Mouse (Mus musculus): ENCODE results near the gene Olfr749. TPM values are rescaled to one million over a fixed set of nuclear protein-coding genes. Genes with fewer than 3 reads are reported as not detected.
"Not testable (repeated sequence)": the region's sequence is repeated elsewhere in the genome, so short reads cannot be mapped to it uniquely, and the experiment has no call there.

Olfr749 gene
- total RNA-seq (2021) = not detected

- no peak for DNase-seq (ENCODE audit: extremely low spot score in 1 of 2, low spot score in 2 of 2)
- intact Hi-C loops (cut with DNase I) = no loop called here
Measured at GRCm38 (mm10) chr14:50744994-50745393, at the start of gene Olfr749. Olfr749 (minus strand) TSS chr14:50745094.

- DNase-seq (ENCODE audit: extremely low spot score in 1 of 2, low spot score in 2 of 2) = no peak
- intact Hi-C loops (cut with DNase I) = loop anchor here (10.0 kb wide), 1 partner anchor 923 kb away; no protein-coding TSS in a partner anchor
Measured at GRCm38 (mm10) chr14:50788157-50788556, 43.3 kb upstream of the Olfr749 start.

GRCm38 (mm10) chr14:50785251-50785637 lies 40.4 kb upstream of the Olfr749 start, which contains the start of gene Ttc5:
Ttc5 (minus strand) TSS chr14:50785519.
- intact Hi-C loops (cut with DNase I) = loop anchor here (10.0 kb wide), 1 partner anchor 920 kb away; no protein-coding TSS in a partner anchor
- peak; percentile 86 to 88 for DNase-seq (ENCODE audit: extremely low spot score in 1 of 2, low spot score in 2 of 2)

GRCm38 (mm10) chr14:50784391-50785250 lies 39.7 kb upstream of the Olfr749 start:
- intact Hi-C loops (cut with DNase I) = loop anchor here (5.0 to 10.0 kb wide), 2 partner anchors 722 to 920 kb away; no protein-coding TSS in a partner anchor
- no peak for DNase-seq (ENCODE audit: extremely low spot score in 1 of 2, low spot score in 2 of 2)

GRCm38 (mm10) chr14:50782166-50782565 lies 37.3 kb upstream of the Olfr749 start:
- DNase-seq (ENCODE audit: extremely low spot score in 1 of 2, low spot score in 2 of 2) = no peak
- intact Hi-C loops (cut with DNase I) = loop anchor here (5.0 to 10.0 kb wide), 2 partner anchors 720 to 917 kb away; no protein-coding TSS in a partner anchor

- intact Hi-C loops (cut with DNase I) = no loop called here
- DNase-seq (ENCODE audit: extremely low spot score in 1 of 2, low spot score in 2 of 2) = no peak
Measured at GRCm38 (mm10) chr14:50771342-50771741, 26.4 kb upstream of the Olfr749 start.

GRCm38 (mm10) chr14:50765736-50766135 lies 20.8 kb upstream of the Olfr749 start:
- DNase-seq (ENCODE audit: extremely low spot score in 1 of 2, low spot score in 2 of 2) = no peak
- intact Hi-C loops (cut with DNase I) = no loop called here

- intact Hi-C loops (cut with DNase I) = no loop called here
- DNase-seq (ENCODE audit: extremely low spot score in 1 of 2, low spot score in 2 of 2) = no peak
Measured at GRCm38 (mm10) chr14:50758416-50759085, 13.7 kb upstream of the Olfr749 start.

- intact Hi-C loops (cut with DNase I) = no loop called here
Measured at GRCm38 (mm10) chr14:50741584-50741983, 3.3 kb downstream of the Olfr749 start.

GRCm38 (mm10) chr14:50740334-50740733 lies 4.6 kb downstream of the Olfr749 start:
- DNase-seq (ENCODE audit: extremely low spot score in 1 of 2, low spot score in 2 of 2) = no peak
- intact Hi-C loops (cut with DNase I) = no loop called here

More at GRCm38 (mm10) chr14:50741584-50741983, 3.3 kb downstream of the Olfr749 start:
- no peak for DNase-seq (ENCODE audit: extremely low spot score in 1 of 2, low spot score in 2 of 2)

GRCm38 (mm10) chr14:50722371-50722770 lies 22.5 kb downstream of the Olfr749 start:
- DNase-seq (ENCODE audit: extremely low spot score in 1 of 2, low spot score in 2 of 2); intact Hi-C loops (cut with DNase I): not testable (repeated sequence)

GRCm38 (mm10) chr14:50719875-50720274 lies 25.0 kb downstream of the Olfr749 start:
- intact Hi-C loops (cut with DNase I); DNase-seq (ENCODE audit: extremely low spot score in 1 of 2, low spot score in 2 of 2): not testable (repeated sequence)

GRCm38 (mm10) chr14:50707073-50707472 lies 37.8 kb downstream of the Olfr749 start, which contains the start of gene Olfr748:
Olfr748 (plus strand) TSS chr14:50707373.
- intact Hi-C loops (cut with DNase I) = no loop called here
- DNase-seq (ENCODE audit: extremely low spot score in 1 of 2, low spot score in 2 of 2) = no peak

- intact Hi-C loops (cut with DNase I) = no loop called here
- no peak for DNase-seq (ENCODE audit: extremely low spot score in 1 of 2, low spot score in 2 of 2)
Measured at GRCm38 (mm10) chr14:50693106-50693505, 51.8 kb downstream of the Olfr749 start, which contains the start of gene Olfr747. Olfr747 (minus strand) TSS chr14:50693206.

Other genes with a start within 250 kb of the Olfr749 start
- not detected for gene Olfr742, start 241.5 kb downstream of the Olfr749 start, total RNA-seq (2021)
- not detected for gene Olfr743, start 223.3 kb downstream of the Olfr749 start, total RNA-seq (2021)
- gene Olfr744, start 130.2 kb downstream of the Olfr749 start, total RNA-seq (2021) = not detected
- gene Olfr745, start 105.7 kb downstream of the Olfr749 start, total RNA-seq (2021) = not detected
- gene Olfr746, start 98.0 kb downstream of the Olfr749 start, total RNA-seq (2021) = not detected
- not detected for gene Olfr747, start 51.9 kb downstream of the Olfr749 start, total RNA-seq (2021)
- not detected for gene Olfr748, start 37.7 kb downstream of the Olfr749 start, total RNA-seq (2021)
- 10 to 100 TPM; 67.9 to 70.9 TPM for gene Ttc5, start 40.4 kb upstream of the Olfr749 start, total RNA-seq (2021)
- gene Ccnb1ip1, start 62.6 kb upstream of the Olfr749 start, total RNA-seq (2021) = not detected
- 10 to 100 TPM; 26.1 to 29.0 TPM for gene Parp2, start 62.7 kb upstream of the Olfr749 start, total RNA-seq (2021)
- gene Tep1, start 125.5 kb upstream of the Olfr749 start, total RNA-seq (2021) = 1 to 10 TPM; 2.7 to 5.3 TPM
- 1 to 10 TPM; 1.4 to 2.1 TPM for gene Klhl33, start 152.4 kb upstream of the Olfr749 start, total RNA-seq (2021)
- 10 to 100 TPM; 29.9 to 34.2 TPM for gene Osgep, start 179.8 kb upstream of the Olfr749 start, total RNA-seq (2021)
- gene Apex1, start 179.9 kb upstream of the Olfr749 start, total RNA-seq (2021) = 10 to 100 TPM; 65.8 to 66.3 TPM
- gene Pip4p1, start 185.8 kb upstream of the Olfr749 start, total RNA-seq (2021) = 10 to 100 TPM; 79.6 to 89.0 TPM
- 10 to 100 TPM; 11.0 to 15.6 TPM for gene Pnp, start 186.0 kb upstream of the Olfr749 start, total RNA-seq (2021)
- gene Gm49342, start 199.4 kb upstream of the Olfr749 start, total RNA-seq (2021) = 10 to 100 TPM in 1 of 2 experiments, 1 to 10 TPM in 1; 6.5 to 13.7 TPM
- gene Pnp2, start 210.9 kb upstream of the Olfr749 start, total RNA-seq (2021) = 1 to 10 TPM in 1 of 2 experiments, under 1 TPM in 1; 0.79 to 1.7 TPM